Mouse (Mus musculus) limb, embryonic 14.5 days (tissue): ENCODE results near the gene Fam20a. TPM values are rescaled to one million over a fixed set of nuclear protein-coding genes. Genes with fewer than 3 reads are reported as not detected.

Source experiments
- ATAC-seq: fragments of 200-750 bp; cut with Nextera tagmentation; 2 replicates; pipeline ENCODE4 v1.8.0; 2017; ENCODE audit warnings: low read depth, moderate number of reproducible peaks, moderate TSS enrichment; ENCODE audit not compliant: low FRiP score
- DNase-seq: peaks from one replicate; pipeline ENCODE4 v3.0.0-alpha.2; 2015; ENCODE audit warnings: low spot score
- H3K27ac ChIP-seq: fragments of 300-500 bp; sonication (generic); replicated peaks from 2 replicates; pipeline ENCODE4 v1.5.1; 2014; ENCODE audit warnings: low read depth, mild to moderate bottlenecking, low read length, moderate library complexity, mixed read lengths
- H3K27me3 ChIP-seq: fragments of 300-500 bp; sonication (generic); 2 replicates; pipeline ENCODE4 v1.6.1; 2014; ENCODE audit warnings: low read length, mixed read lengths; ENCODE audit not compliant: control insufficient read depth, insufficient read depth
- H3K36me3 ChIP-seq: fragments of 300-500 bp; sonication (generic); 2 replicates; pipeline ENCODE4 v1.6.1; 2014; ENCODE audit warnings: mild to moderate bottlenecking, low read length, moderate library complexity, mixed read lengths; ENCODE audit not compliant: control insufficient read depth, insufficient read depth
- H3K4me1 ChIP-seq: fragments of 300-500 bp; sonication (generic); 2 replicates; pipeline ENCODE4 v1.6.1; 2014; ENCODE audit warnings: antibody characterized with exemption, low read length, mixed read lengths; ENCODE audit not compliant: control insufficient read depth, insufficient read depth
- H3K4me2 ChIP-seq: fragments of 300-500 bp; sonication (generic); replicated peaks from 2 replicates; pipeline ENCODE4 v1.6.1; 2014; ENCODE audit warnings: low read depth, mild to moderate bottlenecking, low read length, moderate library complexity; ENCODE audit not compliant: severe bottlenecking
- H3K4me3 ChIP-seq: fragments of 300-500 bp; sonication (generic); replicated peaks from 2 replicates; pipeline ENCODE4 v1.5.1; 2014; ENCODE audit warnings: low read length
- H3K9ac ChIP-seq: fragments of 300-500 bp; sonication (generic); 2 replicates; pipeline ENCODE4 v1.6.1; 2014; ENCODE audit warnings: mild to moderate bottlenecking, low read depth, low read length, moderate library complexity; ENCODE audit not compliant: severe bottlenecking
- H3K9me3 ChIP-seq: fragments of 300-500 bp; sonication (generic); 2 replicates; pipeline ENCODE4 v1.6.1; 2016; ENCODE audit warnings: low read length; ENCODE audit not compliant: control insufficient read depth
- POLR2A ChIP-seq: fragments of 200-500 bp; IDR thresholded peaks from 2 replicates; pipeline ENCODE4 v1.8.0; 2012; ENCODE audit warnings: inconsistent platforms, mild to moderate bottlenecking, moderate library complexity, borderline replicate concordance; ENCODE audit not compliant: insufficient read depth, insufficient read length; ENCODE audit errors: extremely low read depth
- WGBS: fragments of 180-500 bp; shearing (Covaris S2); extraction: QIAGEN DNeasy Blood & Tissue Kit; methylation state at CpG from one replicate; pipeline ENCODE4 v1.1.7; 2014; 5-methylcytosine and 5-hydroxymethylcytosine counted together
- polyA plus RNA-seq, 2 experiments: library from polyadenylated mRNA; depleted of rRNA in 1 of 2; stranded (reverse) in 1 of 2; unstranded in 1 of 2; fragments of >200 nt; fragmentation: Nextera tagmentation in 1 of 2; extraction: Ambion mirVana in 1 of 2; gene quantifications; 2 replicates each; pipeline versions ENCODE4 v1.2.1 to v1.2.3; 2012 to 2014

Gene Fam20a
- polyA plus RNA-seq, 2 experiments = 6.9 to 9.4 TPM

- H3K4me3 ChIP-seq = no peak overlapping the region
- H3K4me1 ChIP-seq = peaks cover 10% of the 10 kb centered on the region; the same call in 1 of the 2 replicates
- H3K9ac ChIP-seq = no peak overlapping the region
- no peak for TF ChIP-seq POLR2A
- no peak for ATAC-seq
- no peak overlapping the region for H3K4me2 ChIP-seq
- 47% methylated on average over 7 of the region's 7 CpGs for WGBS
- peak; percentile 54 for DNase-seq
- no peaks in the 10 kb centered on the region for H3K9me3 ChIP-seq
- H3K27me3 ChIP-seq = no peaks in the 10 kb centered on the region
- H3K36me3 ChIP-seq = no peaks in the 10 kb centered on the region
- H3K27ac ChIP-seq = no peak overlapping the region
These were observed 73.6 kb downstream of the Fam20a start for GRCm38 (mm10) chr11:109648510-109648909.

- no peaks in the 10 kb centered on the region for H3K4me1 ChIP-seq
- no peak for ATAC-seq
- H3K4me3 ChIP-seq = no peak overlapping the region
- no peaks in the 10 kb centered on the region for H3K27me3 ChIP-seq
- no peak for TF ChIP-seq POLR2A
- no peak overlapping the region for H3K9ac ChIP-seq
- WGBS = 67% methylated on average over 5 of the region's 5 CpGs
- H3K36me3 ChIP-seq = no peaks in the 10 kb centered on the region
- no peak overlapping the region for H3K27ac ChIP-seq
- H3K9me3 ChIP-seq = no peaks in the 10 kb centered on the region
- H3K4me2 ChIP-seq = no peak overlapping the region
- no peak for DNase-seq
These were observed 80.4 kb downstream of the Fam20a start for GRCm38 (mm10) chr11:109641498-109642222.

- Histone ChIP-seq H3K36me3 (no peaks in the 10 kb centered on the region), H3K9me3 (no peaks in the 10 kb centered on the region), H3K9ac (no peak overlapping the region), H3K27me3 (no peaks in the 10 kb centered on the region), H3K27ac (no peak overlapping the region), H3K4me3 (no peak overlapping the region), H3K4me1 (no peaks in the 10 kb centered on the region), H3K4me2 (no peak overlapping the region)
- WGBS = 70% methylated on average over 6 of the region's 6 CpGs
- DNase-seq = no peak
- TF ChIP-seq POLR2A = no peak
- ATAC-seq = no peak
These were observed 86.1 kb downstream of the Fam20a start for GRCm38 (mm10) chr11:109635871-109636395.

GRCm38 (mm10) chr11:109634928-109635327 is 87.2 kb downstream of the Fam20a start:
- no peaks in the 10 kb centered on the region for H3K9me3 ChIP-seq
- H3K27ac ChIP-seq = no peak overlapping the region
- H3K27me3 ChIP-seq = no peaks in the 10 kb centered on the region
- H3K4me1 ChIP-seq = no peaks in the 10 kb centered on the region
- no peak overlapping the region for H3K4me2 ChIP-seq
- ATAC-seq (no peak), DNase-seq (no peak)
- no peak overlapping the region for H3K9ac ChIP-seq
- no peaks in the 10 kb centered on the region for H3K36me3 ChIP-seq
- WGBS = 79% methylated on average over 9 of the region's 9 CpGs
- no peak overlapping the region for H3K4me3 ChIP-seq
- TF ChIP-seq POLR2A = no peak

GRCm38 (mm10) chr11:109629021-109629521 is 93.0 kb downstream of the Fam20a start:
- DNase-seq (no peak), ATAC-seq (no peak)
- H3K27ac ChIP-seq = no peak overlapping the region

More at GRCm38 (mm10) chr11:109629021-109629521, 93.0 kb downstream of the Fam20a start:
- H3K4me3 ChIP-seq = no peak overlapping the region
- no peak overlapping the region for H3K4me2 ChIP-seq
- no peaks in the 10 kb centered on the region for H3K9me3 ChIP-seq
- no peaks in the 10 kb centered on the region for H3K4me1 ChIP-seq
- H3K9ac ChIP-seq = no peak overlapping the region
- H3K36me3 ChIP-seq = no peaks in the 10 kb centered on the region
- no peak for TF ChIP-seq POLR2A
- 46% methylated on average over 10 of the region's 10 CpGs for WGBS
- no peaks in the 10 kb centered on the region for H3K27me3 ChIP-seq
